Mouse (Mus musculus): ENCODE data around the gene Edem1.

The Edem1 gene

DNA sequence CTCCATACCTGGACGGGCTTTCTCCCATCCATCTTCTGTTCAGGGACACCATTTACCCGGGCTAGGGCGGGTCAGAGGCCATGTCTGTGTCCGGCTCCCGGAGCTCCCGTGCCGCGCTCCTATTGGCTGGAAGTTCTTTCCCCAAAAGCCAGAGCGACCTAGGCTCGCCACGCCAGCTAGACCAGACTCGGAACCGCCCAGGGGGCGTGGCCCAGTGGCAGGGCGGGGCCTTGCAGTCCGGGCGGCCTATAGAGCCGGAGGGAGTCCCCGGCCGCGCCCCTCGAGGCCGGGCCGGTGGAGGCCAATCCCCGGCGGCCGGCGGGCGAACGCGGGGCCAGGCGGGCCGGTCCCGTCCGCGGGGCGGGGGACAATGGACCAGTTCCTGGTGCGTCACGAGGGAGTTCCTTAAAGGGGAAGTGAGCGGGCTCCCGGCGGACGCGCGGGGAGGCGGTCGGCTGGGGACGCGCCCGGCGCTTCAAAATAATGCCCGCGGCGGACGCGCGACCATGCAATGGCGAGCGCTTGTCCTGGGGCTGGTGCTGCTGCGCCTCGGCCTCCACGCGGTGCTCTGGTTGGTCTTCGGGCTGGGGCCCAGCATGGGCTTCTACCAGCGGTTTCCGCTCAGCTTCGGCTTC is at the start of gene Edem1:
Gene Edem1, plus strand, starts transcription at position 408 of the 635 bp plus-strand sequence.
- peak; percentile 84 for DNase-seq (ENCODE audit: low read depth, low spot score)

- no peak for DNase-seq (ENCODE audit: low read depth, low spot score)
These were observed 46.6 kb upstream of the Edem1 start for GRCm38 (mm10) chr6:108781865-108782264.

DNA sequence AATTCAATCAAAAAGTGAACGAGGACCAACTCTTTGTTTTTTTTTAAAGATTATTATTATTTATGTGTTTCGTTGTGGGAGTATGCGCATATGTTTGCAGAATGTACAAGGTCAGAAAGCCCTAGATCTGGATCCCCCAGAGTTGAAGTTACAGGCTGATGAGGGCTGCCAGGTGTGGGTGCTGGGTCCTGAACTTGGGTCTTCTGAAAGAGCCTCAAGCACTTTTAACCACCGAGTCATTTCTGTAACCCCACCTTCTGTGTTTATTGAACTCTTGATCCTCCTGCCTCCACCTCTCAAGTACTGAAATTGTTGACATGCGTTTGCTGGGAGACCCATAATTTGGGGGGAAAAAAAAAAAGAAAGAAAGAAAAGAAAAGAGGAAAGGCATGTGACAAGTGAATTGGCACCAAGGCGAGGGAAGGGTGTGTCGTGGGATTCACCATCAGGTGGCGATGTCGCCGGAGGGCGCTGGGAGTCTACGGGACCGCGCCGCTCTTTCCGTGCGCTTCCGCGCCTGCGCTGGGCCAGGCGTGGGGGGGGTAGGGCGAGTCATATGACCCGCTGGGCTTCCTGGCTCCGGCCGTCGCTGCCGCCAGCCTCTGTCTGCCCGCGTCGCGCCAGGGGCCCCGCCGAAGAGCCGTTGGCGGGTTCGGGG is 45.8 kb upstream of the Edem1 start, which contains the start of gene Arl8b:
Gene Arl8b, plus strand, starts transcription at position 574 of the 658 bp plus-strand sequence.
- DNase-seq (ENCODE audit: low read depth, low spot score): peak; percentile 94

- DNase-seq (ENCODE audit: low read depth, low spot score): peak; percentile 21
These were observed 45.1 kb upstream of the Edem1 start for GRCm38 (mm10) chr6:108783184-108783881.

DNA sequence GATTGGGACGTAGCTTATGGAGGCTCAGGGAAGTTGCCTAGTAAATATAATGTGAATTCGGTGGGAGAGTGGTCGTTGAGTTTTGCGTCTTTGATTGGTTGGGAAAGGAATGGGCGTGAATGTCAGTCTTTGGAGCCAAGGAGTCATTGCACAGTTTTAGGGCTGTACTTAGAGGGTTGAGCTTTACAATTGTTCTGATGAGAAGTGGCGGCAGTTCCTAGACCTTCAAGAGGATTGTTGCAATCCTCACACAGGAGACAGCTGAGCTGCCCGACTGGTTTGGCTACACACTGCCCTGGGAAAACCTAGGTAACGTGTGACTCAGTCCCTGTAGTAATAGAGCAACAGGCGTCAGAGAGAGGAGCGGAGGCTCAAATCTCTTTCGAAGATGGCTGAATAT is 44.4 kb upstream of the Edem1 start:
- DNase-seq (ENCODE audit: low read depth, low spot score): no peak

DNA sequence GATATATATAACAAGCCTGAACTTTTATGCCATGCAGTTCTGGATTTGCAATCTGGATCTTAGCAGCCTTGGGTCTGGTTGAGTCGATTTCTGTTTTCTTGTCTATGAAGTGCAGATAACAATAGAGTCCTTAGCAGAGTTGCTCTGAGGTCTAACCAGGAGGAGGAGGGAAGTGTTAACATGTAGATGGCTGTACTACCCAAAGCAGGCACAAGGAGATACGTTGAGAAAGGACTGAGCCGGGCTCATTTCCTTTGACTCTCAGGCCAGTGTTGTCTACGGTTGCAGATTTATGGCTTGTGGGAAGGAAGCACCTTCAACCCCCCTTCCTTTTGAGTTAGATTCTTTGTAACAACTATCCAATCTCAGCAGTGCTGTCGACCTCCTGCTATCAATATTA is 43.6 kb upstream of the Edem1 start:
- DNase-seq (ENCODE audit: low read depth, low spot score): no peak

- no peak for DNase-seq (ENCODE audit: low read depth, low spot score)
These were observed 42.9 kb upstream of the Edem1 start for GRCm38 (mm10) chr6:108785551-108785950.

GRCm38 (mm10) chr6:108791498-108791897 is 36.9 kb upstream of the Edem1 start:
- no peak for DNase-seq (ENCODE audit: low read depth, low spot score)

- no peak for DNase-seq (ENCODE audit: low read depth, low spot score)
These were observed 32.5 kb upstream of the Edem1 start for GRCm38 (mm10) chr6:108795912-108796311.

DNA sequence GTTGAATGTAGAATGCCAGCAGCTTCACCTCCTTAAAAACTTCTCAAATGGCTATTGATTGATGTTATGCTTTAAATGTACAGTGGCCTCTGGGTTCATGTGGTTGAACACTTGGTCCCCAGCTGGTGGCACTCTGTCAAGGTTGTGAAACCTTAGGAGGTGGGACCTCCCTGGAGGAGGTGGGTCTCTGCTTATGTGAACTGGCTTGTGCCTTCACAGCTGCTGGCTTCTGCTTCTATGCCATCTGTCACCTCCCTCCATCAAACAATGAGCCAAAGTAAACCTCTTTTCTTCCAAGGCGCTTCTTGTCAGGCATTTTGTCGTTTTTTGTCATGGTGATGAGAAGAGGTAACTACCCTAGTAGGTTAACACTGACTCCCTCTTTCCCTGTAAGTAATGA is 31.7 kb upstream of the Edem1 start:
- DNase-seq (ENCODE audit: low read depth, low spot score): no peak

DNA sequence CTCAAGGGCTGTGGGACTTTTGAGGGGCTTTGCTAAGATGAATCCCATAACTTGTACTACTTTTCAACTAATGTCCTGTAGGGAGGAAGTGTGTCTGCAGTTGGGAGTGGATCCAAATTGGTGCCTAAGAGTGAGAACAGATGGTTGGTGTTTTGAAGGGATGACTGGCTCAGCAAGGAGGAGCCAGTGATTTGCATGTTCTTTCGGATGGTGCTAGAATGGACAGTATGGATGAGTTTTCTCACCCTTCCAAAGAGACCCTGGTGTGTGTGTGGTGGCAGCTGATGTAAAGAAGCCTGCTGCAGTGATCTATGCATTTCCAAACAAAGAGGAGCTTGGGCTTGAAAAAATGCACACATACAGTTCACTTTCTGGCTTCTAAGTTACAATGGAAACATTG is 23.2 kb upstream of the Edem1 start:
- no peak for DNase-seq (ENCODE audit: low read depth, low spot score)

DNA sequence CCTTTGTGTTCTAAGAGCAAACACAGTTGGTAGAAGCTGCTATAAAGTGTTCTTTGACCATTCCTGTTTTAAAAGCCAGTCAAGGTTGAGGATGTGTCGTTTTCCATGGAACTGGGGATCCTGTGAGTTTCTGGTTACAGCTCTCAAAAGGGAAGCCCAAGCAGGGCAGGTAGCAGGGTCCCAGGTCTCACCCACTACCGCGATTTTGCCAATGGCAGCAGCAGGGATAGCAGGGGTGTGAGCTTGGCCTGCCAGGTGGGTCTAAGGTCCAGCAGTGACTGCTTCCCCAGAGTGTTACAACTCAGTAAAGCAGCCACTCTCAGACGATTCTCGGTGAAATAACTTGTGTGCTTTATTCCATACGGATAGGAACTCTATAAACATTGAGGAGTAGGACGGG is 22.6 kb upstream of the Edem1 start:
- no peak for DNase-seq (ENCODE audit: low read depth, low spot score)

DNA sequence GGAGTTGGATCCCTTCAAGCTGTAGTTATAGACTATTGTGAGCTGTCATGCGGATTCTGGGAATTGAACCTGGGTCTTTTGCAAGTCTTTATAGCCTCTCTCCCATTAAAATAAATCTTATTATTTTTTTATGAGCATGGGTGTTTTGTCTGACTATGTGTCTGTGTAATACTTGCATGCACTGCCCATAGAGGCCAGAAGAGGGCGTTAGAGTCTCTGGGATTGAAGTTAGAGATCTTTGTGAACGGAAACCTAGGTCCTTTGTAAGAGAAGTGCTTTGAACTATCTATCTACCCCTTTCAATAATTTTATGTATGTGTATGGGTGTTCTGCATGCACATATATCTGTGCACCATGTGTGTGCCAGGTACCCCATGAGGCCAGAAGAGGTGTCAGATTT is 21.0 kb upstream of the Edem1 start:
- DNase-seq (ENCODE audit: low read depth, low spot score): no peak

DNA sequence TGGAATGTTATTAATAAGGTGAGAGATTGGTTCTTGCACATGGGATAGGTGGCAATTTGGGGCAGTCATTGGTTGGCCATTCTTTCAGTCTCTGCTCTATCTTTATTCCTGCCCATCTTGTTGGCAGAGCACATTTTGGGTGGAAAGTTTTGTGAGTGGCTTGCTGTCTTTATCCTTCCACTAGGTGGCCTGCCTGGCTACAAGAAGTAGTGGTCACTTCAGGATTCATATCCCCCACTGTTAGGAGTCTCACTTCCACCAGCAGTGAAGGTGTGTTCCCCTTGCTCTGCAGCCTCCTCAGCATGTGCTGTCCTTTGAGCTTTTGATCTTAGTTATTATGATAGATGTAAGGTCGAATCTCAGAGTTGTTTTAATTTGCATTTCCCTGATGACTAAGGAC is 19.7 kb upstream of the Edem1 start:
- DNase-seq (ENCODE audit: low read depth, low spot score): no peak

DNA sequence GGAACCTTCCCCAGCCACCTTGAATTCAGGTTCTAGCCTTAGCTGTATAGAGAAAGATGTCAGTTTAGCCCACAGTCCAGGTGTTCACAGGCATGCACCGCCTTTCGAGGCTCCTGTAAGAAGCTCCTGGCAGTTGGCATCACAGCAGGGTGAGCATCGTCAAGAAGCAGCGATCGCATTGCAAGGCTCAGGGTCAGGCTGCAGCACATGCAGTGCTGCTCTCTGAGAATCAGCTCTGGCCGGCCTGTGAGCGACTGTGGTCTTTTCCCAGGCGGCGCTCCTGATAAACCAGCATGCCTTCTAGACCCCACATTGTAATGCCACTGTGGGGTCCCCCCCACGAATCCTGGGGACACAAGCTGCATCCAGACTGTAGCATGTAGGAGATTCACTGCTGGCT is 18.2 kb upstream of the Edem1 start:
- no peak for DNase-seq (ENCODE audit: low read depth, low spot score)

GRCm38 (mm10) chr6:108812134-108812533 is 16.3 kb upstream of the Edem1 start:
- DNase-seq (ENCODE audit: low read depth, low spot score): no peak

GRCm38 (mm10) chr6:108817510-108817909 is 10.9 kb upstream of the Edem1 start:
- DNase-seq (ENCODE audit: low read depth, low spot score): no peak

DNA sequence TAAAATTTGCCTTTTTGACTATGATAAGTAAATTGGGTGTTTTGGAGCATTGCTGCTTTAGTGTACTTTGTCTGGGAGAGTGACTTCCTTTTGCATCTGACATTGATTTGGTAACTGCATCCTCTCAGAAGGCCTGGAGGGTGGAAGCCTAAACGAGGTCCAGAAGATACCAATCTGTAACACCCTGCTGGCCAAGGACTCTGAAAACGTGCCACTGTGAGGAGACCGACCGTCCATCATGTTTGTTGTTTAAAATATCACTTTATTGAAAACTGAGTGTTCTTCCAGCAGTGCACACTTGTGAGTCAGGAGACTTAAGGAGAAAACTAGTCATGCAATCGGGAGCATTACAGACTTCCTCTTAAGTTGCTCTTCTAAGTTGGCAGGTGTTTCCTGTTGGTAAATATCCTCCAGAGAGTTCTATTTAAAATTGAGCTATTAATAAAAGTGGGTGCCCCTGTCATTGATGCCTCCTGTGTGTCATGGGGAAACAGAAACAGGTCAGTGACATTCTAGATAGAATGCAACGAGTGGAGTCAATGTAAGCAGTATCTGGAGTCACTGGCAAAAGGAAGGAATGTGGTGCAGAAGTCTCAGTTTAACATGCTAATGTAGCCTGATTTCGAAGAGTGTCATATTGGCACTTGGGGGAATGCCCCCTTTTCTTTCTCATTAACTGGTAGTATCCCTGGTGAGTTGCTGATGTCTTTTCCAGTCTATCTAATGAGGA is 3.5 kb upstream of the Edem1 start:
- no peak for DNase-seq (ENCODE audit: low read depth, low spot score)

GRCm38 (mm10) chr6:108826070-108826469 is 2.4 kb upstream of the Edem1 start:
- DNase-seq (ENCODE audit: low read depth, low spot score): no peak

GRCm38 (mm10) chr6:108827336-108827920 is 1.0 kb upstream of the Edem1 start:
- DNase-seq (ENCODE audit: low read depth, low spot score): no peak

DNA sequence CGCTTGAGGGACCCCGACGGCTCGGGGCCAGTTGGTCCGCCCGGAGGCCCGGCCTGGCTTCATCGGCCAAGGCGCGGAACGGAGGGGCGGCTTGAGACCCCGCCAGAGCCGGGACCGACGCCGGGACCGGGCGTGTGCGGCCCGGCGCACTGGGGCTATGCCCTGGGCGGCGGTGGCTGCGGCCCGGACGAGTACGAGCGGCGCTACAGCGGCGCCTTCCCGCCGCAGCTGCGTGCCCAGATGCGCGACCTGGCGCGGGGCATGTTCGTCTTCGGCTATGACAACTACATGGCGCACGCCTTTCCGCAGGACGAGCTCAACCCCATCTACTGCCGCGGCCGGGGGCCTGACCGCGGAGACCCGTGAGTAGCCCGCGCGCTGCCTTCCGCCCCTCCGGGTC is 431 bp downstream of the Edem1 start:
- DNase-seq (ENCODE audit: low read depth, low spot score): no peak
